Mouse (Mus musculus): ENCODE measurements around the gene Fgd3. TPM values are rescaled to one million over a fixed set of nuclear protein-coding genes. Genes with fewer than 3 reads are reported as not detected.
A peak's percentile ranks its signal among the peaks of the same experiment; 100 is the strongest.

Gene Fgd3
- polyA plus RNA-seq, 1 experiment from 2014 or later = 0.25 TPM

- TF ChIP-seq CTCF (IDR thresholded peaks at IDR 0.05; ENCODE audit: low read depth) = no peak
- no peak for TF ChIP-seq EP300 (optimal IDR thresholded peaks at IDR 0.05)
- H3K27ac ChIP-seq (replicated peaks) = no peak overlapping the region
- H3K4me3 ChIP-seq (ENCODE audit: low read depth, low read length) = no peak overlapping the region
- no peak for ATAC-seq (ENCODE audit: low FRiP score, low TSS enrichment)
- DNase-seq (ENCODE audit: low spot score) = no peak
- H3K36me3 ChIP-seq (ENCODE audit: control insufficient read depth, insufficient read depth, low read length) = no peaks in the 10 kb centered on the region
- WGBS = 47% methylated on average over 2 of the region's 2 CpGs
- H3K4me1 ChIP-seq (replicated peaks; ENCODE audit: control insufficient read depth, insufficient read depth) = no peaks in the 10 kb centered on the region
- no peak overlapping the region for H3K9ac ChIP-seq (ENCODE audit: low read length)
- H3K4me2 ChIP-seq (replicated peaks; ENCODE audit: low read depth) = no peak overlapping the region
- no peaks in the 10 kb centered on the region for H3K9me3 ChIP-seq (ENCODE audit: control insufficient read depth, low read length)
- H3K27me3 ChIP-seq (ENCODE audit: control insufficient read depth, insufficient read depth, low read length) = no peaks in the 10 kb centered on the region
These were observed 37.9 kb downstream of the Fgd3 start for GRCm38 (mm10) chr13:49282168-49282567.

GRCm38 (mm10) chr13:49271831-49272765, 48.0 kb downstream of the Fgd3 start:
- H3K4me3 ChIP-seq (ENCODE audit: low read depth, low read length) = no peak overlapping the region
- H3K27ac ChIP-seq (replicated peaks) = no peak overlapping the region
- H3K4me2 ChIP-seq (replicated peaks; ENCODE audit: low read depth) = no peak overlapping the region
- no peak for TF ChIP-seq EP300 (optimal IDR thresholded peaks at IDR 0.05)
- peak; percentile 58 for TF ChIP-seq CTCF (IDR thresholded peaks at IDR 0.05; ENCODE audit: low read depth)
- ATAC-seq (ENCODE audit: low FRiP score, low TSS enrichment) (peak; percentile 73), DNase-seq (ENCODE audit: low spot score) (peak; percentile 46)
- H3K36me3 ChIP-seq (ENCODE audit: control insufficient read depth, insufficient read depth, low read length) = no peaks in the 10 kb centered on the region
- H3K9me3 ChIP-seq (ENCODE audit: control insufficient read depth, low read length) = no peaks in the 10 kb centered on the region
- H3K9ac ChIP-seq (ENCODE audit: low read length) = no peak overlapping the region
- WGBS = 56% methylated on average over 5 of the region's 5 CpGs
- H3K4me1 ChIP-seq (replicated peaks; ENCODE audit: control insufficient read depth, insufficient read depth) = no peaks in the 10 kb centered on the region
- no peaks in the 10 kb centered on the region for H3K27me3 ChIP-seq (ENCODE audit: control insufficient read depth, insufficient read depth, low read length)

GRCm38 (mm10) chr13:49270500-49270899, 49.6 kb downstream of the Fgd3 start:
- no peaks in the 10 kb centered on the region for H3K27me3 ChIP-seq (ENCODE audit: control insufficient read depth, insufficient read depth, low read length)
- H3K9me3 ChIP-seq (ENCODE audit: control insufficient read depth, low read length) = no peaks in the 10 kb centered on the region
- H3K27ac ChIP-seq (replicated peaks) = no peak overlapping the region
- H3K4me1 ChIP-seq (replicated peaks; ENCODE audit: control insufficient read depth, insufficient read depth) = no peaks in the 10 kb centered on the region
- H3K4me2 ChIP-seq (replicated peaks; ENCODE audit: low read depth) = no peak overlapping the region
- ATAC-seq (ENCODE audit: low FRiP score, low TSS enrichment) (no peak), DNase-seq (ENCODE audit: low spot score) (no peak)
- no peak for TF ChIP-seq EP300 (optimal IDR thresholded peaks at IDR 0.05)
- TF ChIP-seq CTCF (IDR thresholded peaks at IDR 0.05; ENCODE audit: low read depth) = no peak
- no peaks in the 10 kb centered on the region for H3K36me3 ChIP-seq (ENCODE audit: control insufficient read depth, insufficient read depth, low read length)
- 82% methylated on average over 8 of the region's 8 CpGs for WGBS
- H3K4me3 ChIP-seq (ENCODE audit: low read depth, low read length) = no peak overlapping the region
- no peak overlapping the region for H3K9ac ChIP-seq (ENCODE audit: low read length)

GRCm38 (mm10) chr13:49267645-49268044, 52.5 kb downstream of the Fgd3 start:
- 40% methylated on average over 2 of the region's 2 CpGs for WGBS
- ATAC-seq (ENCODE audit: low FRiP score, low TSS enrichment) (no peak), DNase-seq (ENCODE audit: low spot score) (no peak)
- Histone ChIP-seq H3K9ac (ENCODE audit: low read length) (no peak overlapping the region), H3K36me3 (ENCODE audit: control insufficient read depth, insufficient read depth, low read length) (no peaks in the 10 kb centered on the region), H3K9me3 (ENCODE audit: control insufficient read depth, low read length) (no peaks in the 10 kb centered on the region), H3K4me1 (replicated peaks; ENCODE audit: control insufficient read depth, insufficient read depth) (no peaks in the 10 kb centered on the region), H3K27me3 (ENCODE audit: control insufficient read depth, insufficient read depth, low read length) (no peaks in the 10 kb centered on the region), H3K27ac (replicated peaks) (no peak overlapping the region), H3K4me3 (ENCODE audit: low read depth, low read length) (no peak overlapping the region), H3K4me2 (replicated peaks; ENCODE audit: low read depth) (no peak overlapping the region)
- TF ChIP-seq EP300 (optimal IDR thresholded peaks at IDR 0.05) = no peak
- TF ChIP-seq CTCF (IDR thresholded peaks at IDR 0.05; ENCODE audit: low read depth) = no peak

- Histone ChIP-seq H3K9ac (ENCODE audit: low read length) (no peak overlapping the region), H3K4me3 (ENCODE audit: low read depth, low read length) (no peak overlapping the region), H3K27me3 (ENCODE audit: control insufficient read depth, insufficient read depth, low read length) (no peaks in the 10 kb centered on the region), H3K4me2 (replicated peaks; ENCODE audit: low read depth) (no peak overlapping the region), H3K36me3 (ENCODE audit: control insufficient read depth, insufficient read depth, low read length) (no peaks in the 10 kb centered on the region), H3K27ac (replicated peaks) (no peak overlapping the region), H3K9me3 (ENCODE audit: control insufficient read depth, low read length) (no peaks in the 10 kb centered on the region), H3K4me1 (replicated peaks; ENCODE audit: control insufficient read depth, insufficient read depth) (no peaks in the 10 kb centered on the region)
- DNase-seq (ENCODE audit: low spot score) (no peak), ATAC-seq (ENCODE audit: low FRiP score, low TSS enrichment) (no peak)
- WGBS = 67% methylated on average over 15 of the region's 15 CpGs
- TF ChIP-seq EP300 (optimal IDR thresholded peaks at IDR 0.05) (no peak), CTCF (IDR thresholded peaks at IDR 0.05; ENCODE audit: low read depth) (no peak)
These were observed 59.9 kb downstream of the Fgd3 start for GRCm38 (mm10) chr13:49260036-49260722.
